Comparison of ENCODE assay signal across 14 mouse cellular contexts in genomic region chr14:17484866-17485265, GRCm38 (mm10).
A peak's percentile ranks its signal among the peaks of the same experiment; 100 is the strongest.
DNase-seq lines count a peak whose midpoint lies in the region.
"Had no signal": no experiment of that assay in that cellular context is flagged by ENCODE, and none has a peak within 500 bp of the region (broad histone marks: within the 10 kb centered on the region; RNA-seq: fewer than 3 reads in every experiment).

No protein-coding gene starts in this region.

- peak; percentile 53 to 64 for DNase-seq in cerebellum, postnatal 10 days
- DNase-seq in cerebellum, adult 11-12 months, result no peak
- DNase-seq in cerebellum, postnatal 14 days, result peak; percentile 25 to 49
- DNase-seq in cerebellum, adult 9-11 months, result no peak
- DNase-seq: adrenal gland, adult 2 months; adrenal gland, adult 8-10 months; adrenal gland, postnatal 10 days; adrenal gland, postnatal 14 days; adrenal gland, postnatal 25 days; adrenal gland, postnatal 36 days; B cell, adult 2 months; cerebellum, adult 11 months; cerebellum, adult 18-20 months; cerebellum, adult 2 months had no signal

Comparison
In these comparisons a context has a peak if more than half of its experiments do, and no peak if none do; other contexts are left out.
1. DNase-seq: peak in cerebellum, postnatal 10 days (2 of 2) and cerebellum, postnatal 14 days (2 of 2); none in cerebellum, adult 11-12 months (single experiment) and cerebellum, adult 9-11 months (single experiment).